ENCODE assay signal across 16 mouse cellular contexts in the genomic region with DNA sequence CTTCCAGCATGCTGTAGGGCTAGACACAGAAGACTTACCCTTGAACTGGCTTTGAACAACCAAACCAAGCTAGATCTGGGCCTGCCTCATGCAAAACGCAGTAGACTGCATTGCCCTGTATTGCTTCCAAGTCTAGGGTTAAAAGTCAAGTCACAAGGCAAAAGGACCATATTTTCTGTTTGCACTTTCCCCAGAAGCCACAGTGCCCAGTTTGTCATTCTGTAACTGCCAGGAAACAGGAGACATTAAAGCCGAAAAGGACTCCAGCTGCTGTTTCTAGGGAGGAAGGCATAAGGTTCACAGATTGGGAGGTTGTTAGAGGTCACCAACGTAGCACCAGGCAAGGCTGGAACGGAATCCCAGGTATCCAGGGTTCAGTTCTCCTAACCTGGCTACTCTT.
"Had no signal": no experiment of that assay in that cellular context is flagged by ENCODE, and none has a peak within 500 bp of the region (broad histone marks: within the 10 kb centered on the region; RNA-seq: fewer than 3 reads in every experiment).

No protein-coding gene starts in this region.

- H3K36me3 ChIP-seq: intestine, embryonic 15.5 days; limb, embryonic 15.5 days; liver, embryonic 15.5 days; midbrain, embryonic 12.5 days; neural tube, embryonic 13.5 days had no signal

- DNase-seq: layer of hippocampus, postnatal 36 days; lung, embryonic 14.5 days; lung, postnatal 10 days; retina, postnatal 1 day; right cerebral cortex, postnatal 4 days; spleen, adult 18-20 months; thymus, adult 18-20 months; thymus, postnatal 14 days had no signal

- H3K4me3 ChIP-seq: intestine, embryonic 15.5 days; limb, embryonic 15.5 days; liver, embryonic 15.5 days; megakaryocyte, embryonic 14.5 days; midbrain, embryonic 12.5 days; neural tube, embryonic 13.5 days had no signal

- H3K9me3 ChIP-seq: intestine, embryonic 15.5 days; limb, embryonic 15.5 days; liver, embryonic 15.5 days; megakaryocyte, embryonic 14.5 days; midbrain, embryonic 12.5 days; neural tube, embryonic 13.5 days had no signal

- H3K9ac ChIP-seq: intestine, embryonic 15.5 days; limb, embryonic 15.5 days; liver, embryonic 15.5 days; lung, embryonic 14.5 days; midbrain, embryonic 12.5 days; neural tube, embryonic 13.5 days had no signal

- H3K27me3 ChIP-seq: intestine, embryonic 15.5 days; limb, embryonic 15.5 days; liver, embryonic 15.5 days; midbrain, embryonic 12.5 days; neural tube, embryonic 13.5 days had no signal

- H3K4me2 ChIP-seq: intestine, embryonic 15.5 days; limb, embryonic 15.5 days; liver, embryonic 15.5 days; lung, embryonic 14.5 days; midbrain, embryonic 12.5 days; neural tube, embryonic 13.5 days had no signal

- ATAC-seq: intestine, embryonic 15.5 days; midbrain, embryonic 16.5 days had no signal

- H3K27ac ChIP-seq: intestine, embryonic 15.5 days; limb, embryonic 15.5 days; liver, embryonic 15.5 days; macrophage; midbrain, embryonic 12.5 days; neural tube, embryonic 13.5 days had no signal

- H3K4me1 ChIP-seq: midbrain, embryonic 12.5 days; neural tube, embryonic 13.5 days had no signal
